Mouse (Mus musculus) kidney, postnatal 14 days (tissue): ENCODE results near the gene Ccdc88b.
"Not testable (repeated sequence)": the region's sequence is repeated elsewhere in the genome, so short reads cannot be mapped to it uniquely, and the experiment has no call there.

Experiments
- DNase-seq: peaks from one replicate; pipeline ENCODE4 v3.0.0; 2022; ENCODE audit warnings: mixed read lengths

Ccdc88b gene

GRCm38 (mm10) chr19:6858031-6858430 is at the start of gene Ccdc88b:
Ccdc88b (minus strand) TSS chr19:6858211.
- no peak for DNase-seq

GRCm38 (mm10) chr19:6907094-6907493 is 49.1 kb upstream of the Ccdc88b start:
- DNase-seq: no peak

- DNase-seq: no peak
Measured at GRCm38 (mm10) chr19:6906199-6906598, 48.2 kb upstream of the Ccdc88b start.

DNA sequence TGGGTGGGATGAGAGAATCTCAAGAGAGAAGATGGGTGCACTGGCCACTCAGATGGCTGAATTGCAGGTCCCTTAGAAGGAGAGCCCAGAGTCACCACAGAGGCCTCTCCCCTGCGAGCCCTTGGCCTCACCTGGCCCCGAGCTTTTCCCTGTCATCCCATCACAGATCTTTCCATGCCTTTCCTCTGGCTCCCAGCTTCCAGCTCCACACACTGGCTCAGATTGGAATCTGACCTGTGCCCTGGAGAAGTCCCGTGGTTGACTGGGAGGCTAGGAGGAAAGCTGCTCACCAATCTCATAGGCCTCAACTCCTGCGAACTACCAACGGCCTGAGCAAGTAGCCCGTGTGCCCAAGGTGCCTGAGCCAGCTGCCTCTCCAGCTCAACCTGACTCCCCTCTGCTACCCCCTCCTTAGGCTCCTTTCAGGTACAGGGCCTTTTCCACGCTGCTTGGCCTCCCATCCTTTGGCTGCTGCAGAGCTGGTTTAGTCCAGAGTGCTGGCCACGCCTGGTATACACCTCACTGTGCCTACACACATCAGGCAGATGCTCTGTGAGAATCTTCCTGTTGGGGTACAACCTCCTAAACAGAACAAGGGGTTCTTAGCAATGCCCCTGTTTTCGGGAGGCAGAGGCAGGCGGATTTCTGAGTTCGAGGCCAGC is 47.6 kb upstream of the Ccdc88b start:
- no peak for DNase-seq

- peak; percentile 85 for DNase-seq
Measured at GRCm38 (mm10) chr19:6904846-6905245, 46.8 kb upstream of the Ccdc88b start.

DNA sequence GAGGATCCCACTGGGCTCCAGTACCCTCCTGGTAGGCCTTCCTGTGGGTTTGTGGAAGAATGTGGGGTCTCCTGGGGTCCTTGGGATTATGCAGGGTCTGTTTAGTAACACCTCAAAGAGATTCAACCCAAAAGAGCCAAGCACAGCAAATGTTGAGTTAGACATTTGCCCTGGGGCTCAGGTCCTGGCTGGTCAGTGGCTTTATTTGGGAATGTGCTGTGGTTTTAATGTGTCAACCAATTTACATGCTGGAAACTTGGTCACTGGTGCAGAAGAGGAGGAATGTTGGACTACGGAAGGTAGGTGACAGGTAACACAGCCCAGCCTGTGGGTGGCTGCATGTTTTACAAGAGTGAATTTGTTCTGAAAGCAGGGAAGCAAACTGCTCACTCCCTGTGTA is 45.0 kb upstream of the Ccdc88b start:
- peak; percentile 65 for DNase-seq

- no peak for DNase-seq
Measured at GRCm38 (mm10) chr19:6899641-6900040, 41.6 kb upstream of the Ccdc88b start.

GRCm38 (mm10) chr19:6895608-6896305 is 37.7 kb upstream of the Ccdc88b start:
- DNase-seq: not testable (repeated sequence)

GRCm38 (mm10) chr19:6893731-6894451 is 35.9 kb upstream of the Ccdc88b start:
- DNase-seq: no peak

GRCm38 (mm10) chr19:6892512-6892911 is 34.5 kb upstream of the Ccdc88b start:
- peak; percentile 29 for DNase-seq

GRCm38 (mm10) chr19:6877965-6878364 is 20.0 kb upstream of the Ccdc88b start:
- DNase-seq: no peak

DNA sequence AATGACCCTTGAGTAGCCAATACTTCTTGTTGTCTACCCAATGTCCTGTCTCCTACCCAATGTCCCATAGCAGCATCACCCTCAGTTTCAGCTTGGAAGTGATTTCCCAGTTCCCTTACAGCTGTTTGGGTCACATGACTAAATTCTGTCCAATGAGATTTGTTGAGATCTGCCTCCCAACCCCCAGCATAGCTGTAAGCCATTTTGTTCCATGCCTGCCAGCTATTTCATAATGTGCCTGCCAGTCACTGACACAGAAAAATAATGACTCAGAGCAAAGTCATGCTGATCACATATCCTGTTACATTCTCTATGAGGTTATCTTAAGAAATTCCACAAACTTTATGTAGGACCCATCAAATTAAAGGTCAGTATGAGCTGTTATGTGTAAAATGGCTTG is 18.8 kb upstream of the Ccdc88b start:
- DNase-seq: no peak

DNA sequence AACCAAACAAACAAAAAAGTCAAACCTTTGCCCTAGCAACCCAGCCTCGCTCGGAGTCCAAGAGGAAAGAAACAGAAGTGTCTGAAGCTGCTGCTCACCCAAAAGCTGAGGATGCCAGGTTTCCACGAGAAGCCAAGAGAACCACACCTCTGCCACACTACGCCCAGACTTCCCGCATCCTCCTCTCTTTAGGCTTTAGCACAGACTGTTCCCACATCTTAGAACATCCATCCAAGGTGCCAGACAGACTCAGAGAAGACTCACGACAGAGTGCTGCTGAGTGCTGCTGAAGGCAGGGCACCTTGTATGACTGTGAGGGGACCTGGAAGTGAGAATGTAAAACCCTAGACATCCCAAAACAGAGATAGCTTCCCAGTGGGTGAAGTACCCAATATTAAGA is 17.8 kb upstream of the Ccdc88b start:
- no peak for DNase-seq

- DNase-seq: no peak
Measured at GRCm38 (mm10) chr19:6874257-6874656, 16.2 kb upstream of the Ccdc88b start.

GRCm38 (mm10) chr19:6872701-6873100 is 14.7 kb upstream of the Ccdc88b start:
- no peak for DNase-seq

GRCm38 (mm10) chr19:6871574-6872271 is 13.7 kb upstream of the Ccdc88b start:
- peak; percentile 88 for DNase-seq

GRCm38 (mm10) chr19:6869355-6869754 is 11.3 kb upstream of the Ccdc88b start:
- peak; percentile 77 for DNase-seq

- DNase-seq: no peak
Measured at GRCm38 (mm10) chr19:6861451-6861850, 3.4 kb upstream of the Ccdc88b start.

DNA sequence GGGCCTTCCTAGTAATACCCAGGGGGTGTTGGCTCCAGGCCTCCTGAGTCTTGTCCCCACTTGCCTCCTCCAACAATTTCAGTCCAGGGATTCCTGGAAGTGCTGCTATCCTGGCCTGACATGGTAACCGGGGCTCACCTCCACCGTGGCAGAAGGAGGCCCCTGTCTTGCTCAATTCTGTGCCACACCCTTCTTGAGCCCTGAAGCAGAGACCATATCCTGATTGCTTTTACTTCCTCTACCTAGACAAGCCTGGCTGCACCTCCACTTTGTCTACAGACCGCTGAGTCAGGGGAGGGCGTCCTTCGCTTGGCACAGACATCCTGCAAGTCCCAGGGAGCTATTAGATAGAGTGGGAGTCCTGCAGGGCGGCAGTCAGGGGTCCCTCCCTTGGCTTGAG is 2.7 kb upstream of the Ccdc88b start:
- no peak for DNase-seq

DNA sequence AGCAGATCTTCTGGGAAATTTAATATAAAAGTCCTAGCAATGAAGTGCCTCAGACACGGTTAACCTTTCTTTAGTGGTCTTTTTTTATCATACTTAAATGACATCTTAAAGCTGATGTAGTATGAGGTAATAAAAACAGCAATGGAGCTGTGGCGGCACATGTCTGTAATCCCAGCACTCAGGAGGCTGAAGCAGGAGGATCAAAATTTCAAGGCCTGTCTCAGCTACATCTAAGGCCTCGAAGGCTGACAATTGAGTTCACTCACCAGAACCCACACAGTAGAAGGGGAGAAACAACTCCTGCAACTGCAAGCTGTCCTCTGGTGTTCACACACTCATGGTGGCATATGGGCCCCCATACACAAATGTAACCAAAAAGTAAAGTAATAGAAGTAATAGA is 2.0 kb upstream of the Ccdc88b start:
- no peak for DNase-seq

- DNase-seq: no peak
Measured at GRCm38 (mm10) chr19:6859032-6859651, 1.1 kb upstream of the Ccdc88b start.

DNA sequence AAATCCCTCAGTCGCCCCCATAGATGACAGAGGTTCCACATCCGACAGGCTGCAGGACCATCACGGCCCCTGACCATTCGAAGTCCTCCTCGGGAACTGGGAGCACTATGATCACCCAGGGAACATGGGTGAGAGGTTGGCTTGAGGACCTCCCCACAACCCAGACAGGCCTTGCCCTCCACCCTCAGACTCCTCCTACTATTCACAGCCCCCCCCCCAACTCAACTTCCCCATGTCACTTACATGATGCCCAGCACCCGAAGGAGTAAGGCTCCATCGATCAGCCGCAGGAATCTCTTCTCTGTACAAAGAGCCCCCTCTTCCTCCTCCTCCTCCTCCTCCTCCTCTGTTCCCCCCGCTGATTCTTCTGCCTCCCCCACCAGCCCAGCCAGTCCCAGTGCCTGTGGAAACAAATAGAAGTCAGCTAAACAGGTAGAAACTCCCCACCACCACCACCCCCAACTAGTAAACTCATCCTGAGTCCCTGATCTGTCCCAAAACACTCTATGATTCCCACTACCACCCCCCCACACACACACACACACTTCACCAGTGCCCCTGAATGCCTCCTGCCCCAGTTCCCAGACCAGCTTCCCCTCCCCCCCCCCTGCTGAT is 513 bp downstream of the Ccdc88b start:
- no peak for DNase-seq
